Mouse (Mus musculus): Measurements from ENCODE around the gene Plxna1.

DNA sequence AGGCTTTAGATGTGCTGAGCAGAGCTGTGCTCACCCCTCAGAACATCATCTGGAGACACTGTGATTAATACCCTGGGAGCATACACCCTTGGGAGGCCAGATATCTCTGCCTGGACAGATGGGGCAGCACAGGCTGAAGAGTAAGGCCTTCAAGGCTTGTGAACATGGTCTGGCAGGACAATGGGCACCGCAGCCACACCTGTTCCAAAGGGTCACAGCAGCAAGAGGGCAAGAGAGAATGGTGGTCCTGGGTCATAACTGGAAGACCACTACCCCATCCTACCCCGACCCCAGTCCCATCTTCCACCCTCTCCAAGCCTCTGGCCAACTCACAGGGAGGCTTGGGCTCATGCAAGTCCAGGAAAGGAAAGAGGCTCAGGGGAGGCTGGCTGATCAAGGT, 11.9 kb downstream of the Plxna1 start:
- TF ChIP-seq CTCF (conservative IDR thresholded peaks at IDR 0.05; ENCODE audit: low read length) (no peak), NANOG (IDR thresholded peaks at IDR 0.05; ENCODE audit: borderline replicate concordance, low read length) (no peak)
